Mouse (Mus musculus): ENCODE data around the gene Otud7b.
"Not testable (repeated sequence)": the region's sequence is repeated elsewhere in the genome, so short reads cannot be mapped to it uniquely, and the experiment has no call there.

The Otud7b gene

GRCm38 (mm10) chr3:96179531-96179930 lies 75.2 kb downstream of the Otud7b start:
- DNase-seq (ENCODE audit: low spot score in 2 of 2), result no peak

GRCm38 (mm10) chr3:96180727-96181477 lies 76.6 kb downstream of the Otud7b start, which contains the start of gene Sv2a:
Gene Sv2a (plus strand): TSS chr3:96181151.
- DNase-seq (ENCODE audit: low spot score in 2 of 2), result peak; percentile 53 to 65

- no peak for DNase-seq (ENCODE audit: low spot score in 2 of 2)
These were observed 77.4 kb downstream of the Otud7b start for GRCm38 (mm10) chr3:96181510-96182381.

GRCm38 (mm10) chr3:96182382-96182776 lies 78.1 kb downstream of the Otud7b start:
- no peak for DNase-seq (ENCODE audit: low spot score in 2 of 2)

GRCm38 (mm10) chr3:96192977-96193376 lies 88.7 kb downstream of the Otud7b start:
- no peak for DNase-seq (ENCODE audit: low spot score in 2 of 2)

GRCm38 (mm10) chr3:96194966-96195365 lies 90.6 kb downstream of the Otud7b start:
- no peak for DNase-seq (ENCODE audit: low spot score in 2 of 2)

- DNase-seq (ENCODE audit: low spot score in 2 of 2), result no peak
These were observed 91.4 kb downstream of the Otud7b start for GRCm38 (mm10) chr3:96195616-96196313.

GRCm38 (mm10) chr3:96196437-96197128 lies 92.3 kb downstream of the Otud7b start:
- peak in 1 of 2 experiments; percentile 47 for DNase-seq (ENCODE audit: low spot score in 2 of 2)

- DNase-seq (ENCODE audit: low spot score in 2 of 2), result peak; percentile 85 to 87
These were observed 92.9 kb downstream of the Otud7b start for GRCm38 (mm10) chr3:96197129-96197749.

- DNase-seq (ENCODE audit: low spot score in 2 of 2), result no peak
These were observed 93.9 kb downstream of the Otud7b start for GRCm38 (mm10) chr3:96198181-96198580.

- DNase-seq (ENCODE audit: low spot score in 2 of 2), result not testable (repeated sequence)
These were observed 94.4 kb downstream of the Otud7b start for GRCm38 (mm10) chr3:96198601-96199251.

- DNase-seq (ENCODE audit: low spot score in 2 of 2), result no peak
These were observed 95.4 kb downstream of the Otud7b start for GRCm38 (mm10) chr3:96199731-96200130.

- no peak for DNase-seq (ENCODE audit: low spot score in 2 of 2)
These were observed 103.5 kb downstream of the Otud7b start for GRCm38 (mm10) chr3:96207819-96208218.

- no peak for DNase-seq (ENCODE audit: low spot score in 2 of 2)
These were observed 104.9 kb downstream of the Otud7b start for GRCm38 (mm10) chr3:96209242-96209641.

Measured in frontal cortex, postnatal 14 days (tissue).